Mouse (Mus musculus): ENCODE data around the gene Diaph3. TPM values are rescaled to one million over a fixed set of nuclear protein-coding genes. Genes with fewer than 3 reads are reported as not detected.
A peak's percentile ranks its signal among the peaks of the same experiment; 100 is the strongest.

Diaph3 gene
- total and polyA plus RNA-seq, 3 experiments: 16.2 to 36.9 (median 17.5) TPM

- TF ChIP-seq BHLHE40 (IDR thresholded peaks at IDR 0.05; ENCODE audit: low read depth, low read length): peak; percentile 14; the same call in 1 of the 2 replicates
- peak; percentile 29; the same call in 1 of the 2 replicates for TF ChIP-seq ETS1 (conservative IDR thresholded peaks at IDR 0.05; ENCODE audit: low read depth, low read length)
- TF ChIP-seq JUND (conservative IDR thresholded peaks at IDR 0.05; ENCODE audit: low read depth, low read length): no peak; the same call in 1 of the 2 replicates
- TF ChIP-seq NELFE (IDR thresholded peaks at IDR 0.05; ENCODE audit: low read depth, low read length): no peak
- no peak for TF ChIP-seq CHD1 (IDR thresholded peaks at IDR 0.05; ENCODE audit: low read depth, low read length)
- TF ChIP-seq UBTF (IDR thresholded peaks at IDR 0.05; ENCODE audit: low read depth, low read length): no peak
- TF ChIP-seq TCF12 (IDR thresholded peaks at IDR 0.05; ENCODE audit: low read depth, low read length): peak; percentile 22; the same call in 1 of the 2 replicates
- TF ChIP-seq RCOR1 (conservative IDR thresholded peaks at IDR 0.05; ENCODE audit: low read depth, low read length): no peak
- TF ChIP-seq PAX5 (IDR thresholded peaks at IDR 0.05; ENCODE audit: low read length): no peak
Observed at GRCm38 (mm10) chr14:87145351-87145750, 4.3 kb upstream of the Diaph3 start (continued).

- Histone ChIP-seq H3K36me3 (replicated peaks in 1 of 2; ENCODE audit: control insufficient read depth in 1 of 2, insufficient read depth in 1 of 2, low read length in 1 of 2) (peaks cover 2 to 12% of the 10 kb centered on the region in 2 experiments), H3K4me1 (ENCODE audit: control insufficient read depth in 1 of 2, insufficient read depth in 2 of 2) (peaks cover 11 to 50% of the 10 kb centered on the region in 2 experiments), H3K79me2 (replicated peaks; ENCODE audit: control insufficient read depth, extremely low read depth, insufficient read depth, poor library complexity, severe bottlenecking) (peaks cover 20% of the 10 kb centered on the region), H3K27me3 (replicated peaks) (no peaks in the 10 kb centered on the region), H3K27ac (ENCODE audit: insufficient read depth, low read depth) (no peak overlapping the region), H3K4me3 (replicated peaks in 1 of 3; ENCODE audit: low read depth in 2 of 3, low read length in 2 of 3, poor library complexity in 1 of 3) (no peak overlapping the region), H3K9me3 (replicated peaks; ENCODE audit: low read length) (no peaks in the 10 kb centered on the region), H3K4me2 (ENCODE audit: insufficient read depth, low read depth, poor library complexity, severe bottlenecking) (peak overlapping the region; percentile 79; the same call in 1 of the 2 replicates), H3K9ac (ENCODE audit: insufficient read depth, low read depth) (no peak overlapping the region; the same call in 1 of the 2 replicates)
- dilution Hi-C loops (cut with MboI; ENCODE audit: extremely low pct_ligation_motif_present, extremely low pct_unique_long_range_greater_than_20kb, low sequenced_read_pairs): no loop called here
- in situ Hi-C loops (cut with MboI; ENCODE audit: low pct_ligation_motif_present, low pct_unique_long_range_greater_than_20kb, low sequenced_read_pairs): no loop called here
- DNase-seq (ENCODE audit: extremely low read depth): no peak
- TF ChIP-seq UBTF (IDR thresholded peaks at IDR 0.05; ENCODE audit: low read depth, low read length) (no peak), GABPA (IDR thresholded peaks at IDR 0.05; ENCODE audit: insufficient replicate concordance, low read depth, low read length) (no peak)
Observed at GRCm38 (mm10) chr14:87141777-87142176, 742 bp upstream of the Diaph3 start.

GRCm38 (mm10) chr14:87140327-87140962, 590 bp downstream of the Diaph3 start:
- Histone ChIP-seq H3K27me3 (replicated peaks) (no peaks in the 10 kb centered on the region), H3K4me2 (ENCODE audit: insufficient read depth, low read depth, poor library complexity, severe bottlenecking) (peak overlapping the region; percentile 32; the same call in 1 of the 2 replicates), H3K4me3 (replicated peaks in 1 of 3; ENCODE audit: low read depth in 2 of 3, low read length in 2 of 3, poor library complexity in 1 of 3) (peak overlapping the region; percentile 65 to 87 (median 77)), H3K36me3 (replicated peaks in 1 of 2; ENCODE audit: control insufficient read depth in 1 of 2, insufficient read depth in 1 of 2, low read length in 1 of 2) (peaks cover 2 to 17% of the 10 kb centered on the region in 2 experiments), H3K27ac (ENCODE audit: insufficient read depth, low read depth) (peak overlapping the region; percentile 24; the same call in 1 of the 2 replicates), H3K9ac (ENCODE audit: insufficient read depth, low read depth) (peak overlapping the region; percentile 61), H3K9me3 (replicated peaks; ENCODE audit: low read length) (no peaks in the 10 kb centered on the region), H3K79me2 (replicated peaks; ENCODE audit: control insufficient read depth, extremely low read depth, insufficient read depth, poor library complexity, severe bottlenecking) (peaks cover 31% of the 10 kb centered on the region), H3K4me1 (ENCODE audit: control insufficient read depth in 1 of 2, insufficient read depth in 2 of 2) (peaks cover 9 to 56% of the 10 kb centered on the region in 2 experiments)
- peak; percentile 58 for DNase-seq (ENCODE audit: extremely low read depth)
- in situ Hi-C loops (cut with MboI; ENCODE audit: low pct_ligation_motif_present, low pct_unique_long_range_greater_than_20kb, low sequenced_read_pairs) (no loop called here), dilution Hi-C loops (cut with MboI; ENCODE audit: extremely low pct_ligation_motif_present, extremely low pct_unique_long_range_greater_than_20kb, low sequenced_read_pairs) (no loop called here)
- TF ChIP-seq MEF2A (IDR thresholded peaks at IDR 0.05; ENCODE audit: borderline replicate concordance, low read depth, low read length): no peak
- TF ChIP-seq ZC3H11A (IDR thresholded peaks at IDR 0.05; ENCODE audit: low read depth, low read length): no peak
- peak; percentile 7; the same call in 1 of the 2 replicates for TF ChIP-seq JUN (IDR thresholded peaks at IDR 0.05; ENCODE audit: insufficient read depth, low read depth, low read length)
- TF ChIP-seq JUND (conservative IDR thresholded peaks at IDR 0.05; ENCODE audit: low read depth, low read length): no peak
- 0 out of 2 replicates have a peak, but pooled peaks have one; percentile 24 for TF ChIP-seq KAT2A (IDR thresholded peaks at IDR 0.05; ENCODE audit: insufficient replicate concordance, low read length)
- no peak for TF ChIP-seq CHD1 (IDR thresholded peaks at IDR 0.05; ENCODE audit: low read depth, low read length)
- peak; percentile 85; the same call in 1 of the 2 replicates for TF ChIP-seq SIN3A (IDR thresholded peaks at IDR 0.05; ENCODE audit: low read length)
- no peak for TF ChIP-seq EP300 (IDR thresholded peaks at IDR 0.05; ENCODE audit: low read length)
- no peak; the same call in 1 of the 2 replicates for TF ChIP-seq ETS1 (conservative IDR thresholded peaks at IDR 0.05; ENCODE audit: low read depth, low read length)
- TF ChIP-seq SMC3 (IDR thresholded peaks at IDR 0.05; ENCODE audit: low read depth, low read length): no peak
- no peak for TF ChIP-seq NELFE (IDR thresholded peaks at IDR 0.05; ENCODE audit: low read depth, low read length)
- TF ChIP-seq E2F4 (IDR thresholded peaks at IDR 0.05; ENCODE audit: insufficient replicate concordance, low read depth, low read length): peak; percentile 70; the same call in 1 of the 2 replicates
- 0 out of 2 replicates have a peak, but pooled peaks have one; percentile 13 for TF ChIP-seq TBP (conservative IDR thresholded peaks at IDR 0.05; ENCODE audit: low read depth, low read length)
- TF ChIP-seq USF1 (IDR thresholded peaks at IDR 0.05; ENCODE audit: low read depth, low read length): no peak
- TF ChIP-seq USF2 (conservative IDR thresholded peaks at IDR 0.05; ENCODE audit: low read depth, low read length): no peak
- TF ChIP-seq POLR2A (IDR thresholded peaks at IDR 0.05; ENCODE audit: low read depth, low read length): no peak
- TF ChIP-seq NRF1 (IDR thresholded peaks at IDR 0.05; ENCODE audit: low read depth, low read length): no peak
- no peak for TF ChIP-seq ZKSCAN1 (IDR thresholded peaks at IDR 0.05; ENCODE audit: borderline replicate concordance, low read depth, low read length)
- no peak for TF ChIP-seq MAX (IDR thresholded peaks at IDR 0.05; ENCODE audit: low read length)
- TF ChIP-seq CHD2 (IDR thresholded peaks at IDR 0.05; ENCODE audit: low read length): no peak
- TF ChIP-seq MYC (IDR thresholded peaks at IDR 0.05; ENCODE audit: low read depth, low read length): no peak
- TF ChIP-seq IRF4 (IDR thresholded peaks at IDR 0.05; ENCODE audit: low read depth, low read length): no peak
